Mouse (Mus musculus) heart, postnatal 0 days (tissue): ENCODE data around the gene P2ry1.

Source experiments
- CTCF ChIP-seq: IDR thresholded peaks from 2 replicates; pipeline ENCODE4 v1.5.1; 2016; ENCODE audit warnings: antibody characterized with exemption, control low read depth, low read depth
- EP300 ChIP-seq: IDR thresholded peaks from 2 replicates; pipeline ENCODE4 v1.6.1; 2016; ENCODE audit warnings: antibody characterized with exemption, low read depth

DNA sequence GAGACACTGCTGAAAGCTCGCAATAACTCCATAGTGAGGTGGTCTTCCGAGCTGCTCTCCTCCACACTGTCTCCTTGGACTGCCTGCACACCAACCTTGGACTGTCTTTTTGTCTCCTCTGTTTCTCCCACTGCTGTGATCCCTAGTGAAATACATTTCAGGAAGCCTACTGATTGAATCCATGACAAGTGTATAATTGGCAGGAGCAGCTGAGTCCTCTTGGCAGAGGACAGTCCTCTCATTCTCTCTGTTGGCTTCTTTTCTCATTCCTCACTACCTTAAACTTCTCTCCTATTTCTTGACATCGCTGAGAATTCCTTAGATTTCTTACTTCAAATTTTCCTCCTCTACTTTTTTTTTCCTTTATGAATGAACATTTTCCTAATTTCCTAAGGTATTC is 4.5 kb upstream of the P2ry1 start:
- TF ChIP-seq CTCF = no peak
- no peak for TF ChIP-seq EP300
